Mouse (Mus musculus) testis, postnatal 10 days (tissue): Measurements from ENCODE around the gene Tial1.

Experiments
- DNase-seq: peaks from one replicate; pipeline ENCODE4 v3.0.0; 2021; ENCODE audit warnings: low spot score

The Tial1 gene

DNA sequence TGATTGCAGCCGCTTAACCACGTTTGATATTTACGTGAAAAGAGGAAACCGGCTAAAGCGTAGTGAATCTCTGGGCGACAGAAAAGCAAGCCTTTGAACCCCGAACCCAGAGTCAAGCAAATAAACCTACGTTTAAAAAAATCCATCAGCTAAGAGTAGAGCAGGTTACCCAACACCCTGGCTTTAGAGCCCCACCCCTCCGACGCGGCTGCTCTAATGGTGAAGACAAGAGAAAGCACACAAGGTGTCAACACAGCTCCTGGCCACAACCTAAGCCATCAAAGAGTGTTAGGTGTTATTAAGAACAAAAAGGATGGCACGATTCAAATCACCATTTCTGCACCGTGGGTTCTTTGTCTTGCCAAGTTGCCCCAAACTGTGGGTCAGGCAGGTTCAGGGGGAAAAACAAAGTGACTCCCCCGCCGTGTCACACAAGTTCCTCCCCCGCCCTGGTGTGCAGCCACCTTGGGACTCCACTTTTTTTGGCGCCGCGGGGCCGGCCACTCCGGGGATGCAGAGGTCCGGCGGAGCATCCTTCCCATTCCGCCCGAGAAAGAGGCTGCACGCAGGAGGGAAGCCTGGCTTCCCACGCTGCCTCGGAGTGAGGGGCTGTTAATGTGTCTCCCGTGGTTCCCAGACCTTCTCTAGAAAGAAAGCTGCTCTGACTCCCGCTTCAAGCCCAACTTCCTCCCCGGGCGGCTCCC is 44.1 kb downstream of the Tial1 start:
- DNase-seq, result no peak

GRCm38 (mm10) chr7:128416664-128417063 is 44.9 kb downstream of the Tial1 start:
- no peak for DNase-seq

GRCm38 (mm10) chr7:128414433-128414832 is 47.1 kb downstream of the Tial1 start:
- no peak for DNase-seq

DNA sequence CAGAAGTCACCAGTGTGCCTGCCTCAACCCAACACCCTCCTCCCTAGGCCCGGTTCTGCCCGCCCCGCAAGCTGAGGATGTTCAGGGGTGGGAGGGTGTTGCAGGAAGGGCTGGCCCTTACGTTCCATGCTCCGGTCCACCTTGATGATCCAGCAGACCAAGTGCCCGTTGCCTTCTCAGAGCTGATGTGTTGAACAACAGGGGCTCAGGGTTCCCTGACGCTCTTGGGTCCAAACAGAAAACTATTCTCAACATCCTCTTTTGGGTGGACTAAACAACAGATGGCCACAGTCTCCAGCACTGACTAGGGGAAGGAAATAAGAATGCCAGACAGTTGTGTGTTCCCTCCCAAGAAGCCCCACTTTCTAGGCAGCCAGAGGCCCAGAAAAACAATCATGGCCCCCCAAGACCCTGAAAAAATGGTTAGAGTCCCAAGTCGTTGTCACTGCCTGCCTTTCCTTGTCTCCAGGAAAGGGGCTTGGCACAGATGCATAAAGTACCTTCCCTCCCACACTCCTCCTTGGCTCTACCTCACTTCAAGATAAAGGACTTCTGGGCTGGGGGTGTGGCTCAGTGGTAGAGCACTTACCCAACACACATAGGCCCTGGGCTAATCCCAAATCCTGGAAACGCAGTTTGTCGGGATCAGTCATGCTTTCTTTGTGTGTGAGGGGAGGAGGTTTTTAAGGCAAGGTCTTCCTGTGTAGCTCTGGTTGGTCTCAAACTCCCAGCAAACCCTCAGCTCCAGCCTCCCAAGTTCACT is 49.3 kb downstream of the Tial1 start:
- DNase-seq, result no peak

DNA sequence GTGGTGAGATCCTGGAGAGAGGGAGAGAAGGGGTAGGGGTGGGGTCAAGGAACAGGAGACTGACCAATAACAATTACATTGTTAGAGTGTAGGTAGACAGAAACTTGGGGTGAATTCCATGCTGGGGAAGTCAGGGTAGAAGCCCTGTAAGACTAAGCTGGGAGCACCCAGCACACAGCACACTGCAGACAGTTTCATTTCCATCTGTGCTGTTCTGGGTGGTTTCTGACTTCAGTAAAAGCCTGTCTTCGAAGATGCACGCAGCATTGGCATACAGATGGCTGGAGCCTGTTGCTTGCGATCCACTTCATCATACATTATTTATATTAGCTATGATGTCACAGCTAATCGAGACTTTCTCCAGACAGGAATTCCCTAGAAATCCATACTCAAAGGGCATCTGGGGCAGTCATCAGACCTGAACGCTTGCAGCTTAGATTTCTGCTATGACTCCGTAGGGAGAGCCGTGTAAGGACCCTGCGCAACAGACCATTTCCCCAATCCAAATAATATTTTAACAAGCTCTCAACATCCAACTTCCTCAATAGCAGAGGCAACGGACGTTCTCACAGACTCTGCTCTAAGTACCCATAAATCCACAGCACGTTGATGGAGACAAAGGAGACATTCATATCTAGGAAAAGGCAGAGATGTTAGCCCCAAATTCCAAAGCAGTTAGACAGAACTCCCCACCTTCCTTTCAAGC is 50.7 kb downstream of the Tial1 start:
- DNase-seq, result no peak

DNA sequence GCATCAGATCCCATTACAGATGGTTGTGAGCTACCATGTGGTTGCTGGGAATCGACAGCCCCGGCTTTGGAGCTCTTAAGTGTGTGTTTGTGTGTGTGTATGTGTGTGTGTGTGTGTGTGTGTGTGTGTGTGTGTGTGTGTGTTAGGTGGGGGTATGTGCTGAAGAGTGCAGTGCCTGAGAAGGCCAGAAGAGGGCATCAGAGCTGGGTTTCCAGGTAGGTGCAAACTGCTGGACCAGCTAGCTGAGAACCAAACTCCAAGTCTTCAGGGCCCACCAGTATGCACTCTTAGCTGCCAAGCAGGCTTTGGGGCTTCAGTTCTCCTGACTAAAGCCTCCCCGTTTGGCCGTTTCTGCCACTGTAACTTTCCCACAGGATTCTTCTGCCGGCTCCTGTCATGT is 53.3 kb downstream of the Tial1 start:
- no peak for DNase-seq

DNA sequence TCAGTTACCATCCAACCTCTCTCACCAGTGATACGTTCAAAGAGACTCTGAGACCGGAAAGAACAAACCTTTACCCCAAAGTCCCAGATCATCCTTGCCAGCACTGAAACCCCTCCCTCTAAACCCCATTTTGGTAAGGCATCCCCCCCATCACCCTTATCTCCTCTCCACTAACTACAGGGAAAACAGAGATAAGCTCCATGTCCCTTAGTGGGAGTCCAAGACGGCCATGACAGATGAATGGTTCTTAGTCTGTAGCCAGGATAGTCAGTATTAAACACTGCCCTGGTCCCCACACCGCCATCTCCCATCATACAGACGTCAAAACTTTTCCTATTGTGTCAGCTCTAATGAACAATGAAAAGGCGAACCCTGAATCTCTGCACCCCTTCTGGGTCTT is 57.5 kb downstream of the Tial1 start:
- no peak for DNase-seq

GRCm38 (mm10) chr7:128403586-128403985 is 57.9 kb downstream of the Tial1 start:
- no peak for DNase-seq

- DNase-seq, result no peak
These were observed 58.4 kb downstream of the Tial1 start for GRCm38 (mm10) chr7:128403128-128403527.

DNA sequence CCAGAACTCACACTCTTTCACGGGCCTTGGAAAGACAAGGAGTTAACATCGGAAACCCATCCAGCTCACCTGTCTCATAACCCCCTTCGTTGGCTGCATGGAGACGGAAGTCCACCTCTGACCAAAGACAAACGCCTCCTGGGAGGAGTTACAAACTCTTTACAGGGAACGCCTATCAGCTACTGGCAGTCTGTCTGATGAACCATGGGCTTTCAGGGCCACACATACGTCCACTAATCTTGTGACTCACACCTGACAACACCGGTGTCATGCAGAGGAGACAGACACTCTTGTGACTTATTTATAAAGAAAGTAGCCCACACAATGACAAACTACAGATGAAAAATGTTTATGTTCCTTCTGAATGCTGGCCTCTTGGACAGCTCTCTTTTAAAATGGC is 58.9 kb downstream of the Tial1 start:
- no peak for DNase-seq

- no peak for DNase-seq
These were observed 62.9 kb downstream of the Tial1 start for GRCm38 (mm10) chr7:128398664-128399063.

GRCm38 (mm10) chr7:128397066-128397465 is 64.5 kb downstream of the Tial1 start:
- DNase-seq, result no peak

DNA sequence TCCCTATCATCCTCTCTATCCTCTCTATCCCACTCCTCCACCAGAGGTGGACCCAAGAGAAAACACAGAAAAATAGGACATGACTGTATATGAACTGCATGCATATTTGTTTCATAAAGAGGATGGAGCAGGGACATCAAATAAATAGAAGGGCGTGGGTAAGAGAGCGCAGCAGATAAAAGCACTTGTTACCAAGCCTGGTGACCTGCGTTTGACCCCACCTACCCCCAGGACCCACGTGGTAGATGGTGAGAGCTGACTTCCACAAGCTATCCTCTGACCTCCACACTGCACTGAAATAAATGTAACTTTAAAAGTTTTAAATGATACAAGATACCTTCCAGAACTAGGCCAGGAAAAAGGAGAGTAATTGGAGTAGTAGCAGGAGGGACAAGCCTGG is 67.8 kb downstream of the Tial1 start:
- no peak for DNase-seq

DNA sequence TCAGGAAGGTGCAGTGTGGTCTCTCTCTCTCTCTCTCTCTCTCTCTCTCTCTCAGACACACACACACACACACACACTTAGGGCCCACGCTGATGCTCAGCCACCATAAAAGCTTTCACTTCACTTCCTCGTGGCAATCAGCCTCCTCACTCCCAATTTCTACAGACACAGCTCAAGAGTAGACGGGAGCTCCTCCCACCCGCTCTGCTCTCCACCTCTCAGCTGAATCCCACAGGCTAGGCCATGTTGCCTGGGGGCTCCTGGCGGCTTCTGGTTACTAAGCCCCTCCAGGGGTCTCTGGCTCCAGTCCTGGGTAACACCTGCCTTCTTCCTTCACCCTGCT is 68.6 kb downstream of the Tial1 start:
- DNase-seq, result no peak

DNA sequence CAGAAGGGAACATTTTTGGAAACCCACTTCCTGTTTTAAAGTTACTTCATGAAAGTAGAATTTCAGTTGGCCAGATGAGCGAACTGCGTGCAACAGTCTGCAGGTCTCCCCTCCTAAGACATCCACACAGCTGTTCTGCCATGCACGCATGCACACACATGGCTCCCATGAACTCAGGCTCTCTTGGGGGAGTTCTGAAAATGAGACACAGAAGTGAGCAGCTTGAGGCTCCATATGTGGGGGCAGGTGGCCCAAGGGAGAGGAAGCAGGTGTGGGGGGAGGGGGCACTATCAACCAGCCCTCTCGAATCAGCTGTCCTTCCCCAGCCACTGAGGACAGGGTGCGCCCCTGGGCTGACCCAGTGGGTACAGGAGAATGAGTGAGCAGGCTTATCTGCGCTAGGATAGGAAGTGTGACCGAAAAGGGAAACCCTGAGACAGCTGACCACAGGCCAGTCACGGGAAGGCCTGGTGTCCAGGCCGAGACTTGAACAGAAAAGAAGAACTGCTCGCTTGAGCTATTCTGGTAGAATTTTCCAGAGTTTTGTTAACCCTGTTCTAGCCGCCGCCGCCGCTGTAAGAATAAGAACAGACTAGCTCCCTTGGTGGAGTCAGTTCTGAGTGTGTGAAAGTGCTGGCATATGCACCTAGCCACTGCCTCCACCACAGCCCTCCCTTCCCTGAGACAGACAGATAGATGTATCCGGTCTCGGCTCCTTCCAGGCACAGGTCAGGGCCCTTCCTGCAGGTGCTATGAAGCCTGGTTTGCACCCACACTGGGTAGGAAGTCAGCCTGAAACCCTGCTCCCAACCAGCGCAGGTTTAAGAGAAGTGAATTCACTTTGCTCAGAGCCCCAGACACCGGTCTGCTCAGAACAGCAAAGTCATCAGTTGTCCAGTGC is 69.2 kb downstream of the Tial1 start:
- no peak for DNase-seq

- DNase-seq, result no peak
These were observed 70.1 kb downstream of the Tial1 start for GRCm38 (mm10) chr7:128391267-128392057.
